Mouse (Mus musculus) spleen, postnatal 10 days (tissue): ENCODE measurements around the gene Mgea5.

Source experiments
- DNase-seq, 2 experiments: peaks; one replicate each; pipeline ENCODE4 v3.0.0; 2021 to 2022; ENCODE audit warnings: low spot score in 2 of 2

The Mgea5 gene

DNA sequence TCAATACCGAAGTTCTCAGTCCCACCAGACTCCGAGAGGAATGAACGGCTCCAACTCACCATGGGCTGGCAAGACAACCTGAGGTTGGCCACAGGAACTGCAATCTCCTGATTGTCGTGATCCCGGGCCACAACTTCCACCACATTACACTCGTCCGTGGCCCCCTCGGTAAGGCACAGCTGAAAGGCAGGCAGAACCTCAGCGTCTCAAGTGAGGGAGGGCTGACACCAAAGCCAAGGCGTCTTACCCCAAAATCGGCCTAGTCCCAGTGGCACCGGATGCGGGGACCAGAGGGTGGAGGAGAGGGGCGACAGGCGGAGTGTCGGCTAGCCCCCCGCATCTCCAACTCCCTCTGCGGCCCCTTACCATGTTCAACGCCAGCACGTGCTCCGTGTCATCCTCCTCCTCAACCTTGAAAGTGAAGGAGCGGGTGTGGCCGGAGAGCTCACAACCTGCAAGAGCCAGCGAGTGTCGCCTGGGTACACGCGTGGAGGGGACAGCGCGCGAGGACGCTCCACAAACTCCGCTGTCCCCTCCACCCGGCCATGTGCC lies 34.9 kb downstream of the Mgea5 start:
- peak; percentile 43 to 47 for DNase-seq

- DNase-seq, result no peak
Observed at GRCm38 (mm10) chr19:45748206-45748605, 35.4 kb downstream of the Mgea5 start.

- peak; percentile 85 to 92 for DNase-seq
Observed at GRCm38 (mm10) chr19:45747028-45747867, 36.4 kb downstream of the Mgea5 start.

- DNase-seq, result peak; percentile 74 to 87
Observed at GRCm38 (mm10) chr19:45746153-45747020, 37.2 kb downstream of the Mgea5 start.

GRCm38 (mm10) chr19:45745344-45746152 lies 38.1 kb downstream of the Mgea5 start:
- no peak for DNase-seq

GRCm38 (mm10) chr19:45743619-45744018 lies 40.0 kb downstream of the Mgea5 start:
- DNase-seq, result no peak

- no peak for DNase-seq
Observed at GRCm38 (mm10) chr19:45742984-45743575, 40.6 kb downstream of the Mgea5 start.

GRCm38 (mm10) chr19:45742218-45742983 lies 41.2 kb downstream of the Mgea5 start, which contains the start of gene Fgf8:
Fgf8 (minus strand) TSS chr19:45742915.
- no peak for DNase-seq

GRCm38 (mm10) chr19:45741431-45742217 lies 42.0 kb downstream of the Mgea5 start:
- DNase-seq, result no peak

DNA sequence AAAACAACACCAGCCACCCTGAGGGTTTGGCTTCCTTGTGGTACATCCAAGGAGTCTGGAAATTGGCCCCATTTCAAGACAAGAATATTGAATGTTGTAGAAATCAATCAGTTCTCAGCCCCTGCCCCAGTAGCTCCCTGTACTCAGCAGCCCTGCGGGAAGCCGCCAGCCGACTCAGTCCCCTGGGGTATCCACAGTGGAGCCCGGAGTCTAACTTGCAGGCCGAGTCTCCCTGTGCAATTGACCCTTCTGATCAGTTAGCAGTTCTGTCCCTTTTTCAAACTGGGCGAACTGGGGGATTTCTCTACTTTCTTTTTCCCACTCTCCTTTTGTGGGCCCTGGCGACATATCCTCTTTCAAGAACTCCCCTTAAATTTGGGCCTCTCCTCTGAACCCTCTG lies 42.8 kb downstream of the Mgea5 start:
- no peak for DNase-seq

DNA sequence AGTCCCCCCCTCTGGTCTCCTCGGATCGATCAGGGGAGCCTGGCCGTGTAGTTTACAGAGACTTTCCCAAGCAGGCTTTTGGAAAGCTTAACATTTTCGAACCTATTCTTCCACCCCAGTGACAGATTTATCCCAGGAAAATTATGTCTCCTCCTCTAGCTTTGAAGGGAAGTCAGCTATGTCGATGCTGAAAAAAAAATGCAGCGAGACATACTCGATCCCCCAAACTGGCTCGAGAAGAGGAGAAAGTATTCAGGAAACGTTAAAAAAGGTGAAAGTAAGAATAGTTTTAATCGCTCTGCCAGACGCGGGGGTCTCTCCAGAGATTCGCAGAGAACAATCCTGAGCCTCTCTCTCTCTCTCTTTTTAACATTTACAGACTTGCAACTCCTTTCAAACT lies 43.4 kb downstream of the Mgea5 start:
- DNase-seq, result no peak

DNA sequence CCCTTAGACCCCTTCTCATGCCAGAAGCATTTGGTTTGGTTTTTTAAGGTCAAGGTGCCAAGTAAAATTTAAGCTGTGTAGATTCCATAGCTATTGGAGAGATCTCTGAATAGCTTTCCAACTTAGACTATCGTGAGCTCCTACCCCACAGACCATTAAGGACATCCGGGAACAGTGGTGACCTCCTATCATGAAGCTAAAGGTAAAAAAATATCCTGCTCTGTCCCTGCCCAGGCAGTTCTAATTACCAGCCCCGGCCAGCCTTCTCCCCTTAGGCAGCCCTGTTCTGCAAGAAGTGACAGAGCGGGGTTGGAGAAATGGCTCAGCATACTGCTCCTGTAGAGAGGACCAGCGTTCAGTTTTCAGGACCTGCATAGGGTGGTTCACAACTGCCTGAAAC lies 45.1 kb downstream of the Mgea5 start:
- no peak for DNase-seq

GRCm38 (mm10) chr19:45737846-45738484 lies 45.7 kb downstream of the Mgea5 start:
- no peak for DNase-seq

GRCm38 (mm10) chr19:45737208-45737845 lies 46.3 kb downstream of the Mgea5 start:
- DNase-seq, result no peak

GRCm38 (mm10) chr19:45736855-45737207 lies 46.8 kb downstream of the Mgea5 start:
- peak in 1 of 2 experiments; percentile 41 for DNase-seq

- no peak for DNase-seq
Observed at GRCm38 (mm10) chr19:45736241-45736640, 47.4 kb downstream of the Mgea5 start.

GRCm38 (mm10) chr19:45734762-45735161 lies 48.9 kb downstream of the Mgea5 start:
- no peak for DNase-seq

GRCm38 (mm10) chr19:45734191-45734590 lies 49.4 kb downstream of the Mgea5 start:
- DNase-seq, result no peak

- DNase-seq, result no peak
Observed at GRCm38 (mm10) chr19:45733564-45733963, 50.1 kb downstream of the Mgea5 start.
